Mouse (Mus musculus) left cerebral cortex, adult 2 months (tissue): ENCODE data around the gene Agbl4. TPM values are rescaled to one million over a fixed set of nuclear protein-coding genes. Genes with fewer than 3 reads are reported as not detected.

ENCODE experiments used
- DNase-seq, 2 experiments: peaks; one replicate each; pipeline ENCODE4 v3.0.0; 2021 to 2022; ENCODE audit warnings: low spot score in 2 of 2, mixed read lengths in 1 of 2; ENCODE audit errors: extremely low spot score in 1 of 2
- H3K27ac ChIP-seq: fragments of 200-600 bp; 2 replicates; pipeline ENCODE4 v1.8.1; 2022
- H3K4me3 ChIP-seq: fragments of 200-600 bp; 2 replicates; pipeline ENCODE4 v1.8.1; 2022
- CTCF ChIP-seq: fragments of 200-600 bp; IDR thresholded peaks from 2 replicates; pipeline ENCODE4 v1.8.1; 2022; ENCODE audit warnings: antibody characterized with exemption, mild to moderate bottlenecking, moderate library complexity
- intact Hi-C: fragments of 180-260 bp; cut with DNase I; formaldehyde crosslinking; loops from one replicate; pipeline ENCODE4 v1.15.1; 2025
- total RNA-seq, 2 experiments: library from RNA; stranded (reverse); gene quantifications; 2 replicates each; pipeline ENCODE4 v1.2.3; 2021

The Agbl4 gene
- total RNA-seq, 2 experiments from 2014 or later = 18.6 to 23.6 TPM

- Histone ChIP-seq H3K4me3 (no peak overlapping the region), H3K27ac (no peak overlapping the region)
- intact Hi-C loops = no loop called here
- no peak for DNase-seq
- no peak for TF ChIP-seq CTCF
Observed at GRCm38 (mm10) chr4:111704975-111705374, 1307.5 kb downstream of the Agbl4 start.

Other genes starting within 250 kb of the Agbl4 start
- 100 to 1,000 TPM in 1 of 2 experiments, 10 to 100 TPM in 1; 95.9 to 117 TPM for gene Elavl4, start 45.8 kb upstream of the Agbl4 start, total RNA-seq